Mouse (Mus musculus): ENCODE data around the gene Ptafr. TPM values are rescaled to one million over a fixed set of nuclear protein-coding genes. Genes with fewer than 3 reads are reported as not detected.

Ptafr gene
- polyA plus RNA-seq (2015; fragmentation: Nextera tagmentation; extraction: Ambion mirVana): 1.1 and 1.4 TPM in 2 replicates

- Histone ChIP-seq H3K4me2 (no peak within 1 kb of the TSS), H3K27ac (no peak within 1 kb of the TSS), H3K4me3 (no peak within 1 kb of the TSS), H3K4me1 (peaks cover 6% of the 10 kb centered on the region; the same call in 1 of the 2 replicates), H3K27me3 (no peaks in the 10 kb centered on the region), H3K36me3 (no peaks in the 10 kb centered on the region), H3K9me3 (no peaks in the 10 kb centered on the region), H3K9ac (no peak within 1 kb of the TSS)
- WGBS: 31% methylated on average over 4 of the region's 4 CpGs
- no peak for ATAC-seq (ENCODE audit: insufficient number of reproducible peaks, low FRiP score, low TSS enrichment, low read depth)
Measured at GRCm38 (mm10) chr4:132563965-132564364, at the start of gene Ptafr. Ptafr (plus strand) TSS chr4:132564067.

- Histone ChIP-seq H3K4me1 (peaks cover 18% of the 10 kb centered on the region), H3K9me3 (no peaks in the 10 kb centered on the region), H3K9ac (peak overlapping the region; percentile 35), H3K4me3 (peak overlapping the region; percentile 42), H3K27ac (peak overlapping the region; percentile 82), H3K4me2 (peak overlapping the region; percentile 86), H3K36me3 (no peaks in the 10 kb centered on the region), H3K27me3 (no peaks in the 10 kb centered on the region)
- 1% methylated on average over 21 of the region's 21 CpGs for WGBS
- ATAC-seq (ENCODE audit: insufficient number of reproducible peaks, low FRiP score, low TSS enrichment, low read depth): no peak
Measured at GRCm38 (mm10) chr4:132514555-132515135, 49.2 kb upstream of the Ptafr start.

- WGBS: 17% methylated on average over 22 of the region's 22 CpGs
- peak overlapping the region; percentile 82 for H3K27ac ChIP-seq
- H3K36me3 ChIP-seq: no peaks in the 10 kb centered on the region
- ATAC-seq (ENCODE audit: insufficient number of reproducible peaks, low FRiP score, low TSS enrichment, low read depth): peak; percentile 93
- H3K4me3 ChIP-seq: peak overlapping the region; percentile 42
- no peaks in the 10 kb centered on the region for H3K9me3 ChIP-seq
- H3K9ac ChIP-seq: peak overlapping the region; percentile 35
- H3K27me3 ChIP-seq: no peaks in the 10 kb centered on the region
- H3K4me2 ChIP-seq: peak overlapping the region; percentile 86
- peaks cover 17% of the 10 kb centered on the region for H3K4me1 ChIP-seq
Measured at GRCm38 (mm10) chr4:132515369-132516155, 48.3 kb upstream of the Ptafr start.

- no peak overlapping the region for H3K9ac ChIP-seq
- H3K27ac ChIP-seq: no peak overlapping the region
- no peaks in the 10 kb centered on the region for H3K9me3 ChIP-seq
- H3K4me1 ChIP-seq: peaks cover 12% of the 10 kb centered on the region
- H3K27me3 ChIP-seq: no peaks in the 10 kb centered on the region
- no peak overlapping the region for H3K4me2 ChIP-seq
- WGBS: 79% methylated on average over 8 of the region's 8 CpGs
- H3K4me3 ChIP-seq: no peak overlapping the region
- H3K36me3 ChIP-seq: no peaks in the 10 kb centered on the region
- no peak for ATAC-seq (ENCODE audit: insufficient number of reproducible peaks, low FRiP score, low TSS enrichment, low read depth)
Measured at GRCm38 (mm10) chr4:132518066-132518465, 45.8 kb upstream of the Ptafr start.

GRCm38 (mm10) chr4:132519188-132519587 lies 44.7 kb upstream of the Ptafr start:
- no peak for ATAC-seq (ENCODE audit: insufficient number of reproducible peaks, low FRiP score, low TSS enrichment, low read depth)

GRCm38 (mm10) chr4:132524321-132524741 lies 39.5 kb upstream of the Ptafr start:
- H3K27ac ChIP-seq: peak overlapping the region; percentile 38; the same call in 1 of the 2 replicates
- H3K4me2 ChIP-seq: no peak overlapping the region
- no peak for ATAC-seq (ENCODE audit: insufficient number of reproducible peaks, low FRiP score, low TSS enrichment, low read depth)
- H3K4me3 ChIP-seq: no peak overlapping the region
- H3K9me3 ChIP-seq: no peaks in the 10 kb centered on the region
- WGBS: 28% methylated on average over 11 of the region's 11 CpGs
- no peaks in the 10 kb centered on the region for H3K27me3 ChIP-seq
- H3K4me1 ChIP-seq: peaks cover 8% of the 10 kb centered on the region
- no peaks in the 10 kb centered on the region for H3K36me3 ChIP-seq
- no peak overlapping the region for H3K9ac ChIP-seq

More at GRCm38 (mm10) chr4:132519188-132519587, 44.7 kb upstream of the Ptafr start:
- H3K9ac ChIP-seq: no peak overlapping the region
- no peaks in the 10 kb centered on the region for H3K9me3 ChIP-seq
- no peak overlapping the region for H3K4me3 ChIP-seq
- H3K4me1 ChIP-seq: peaks cover 8% of the 10 kb centered on the region; the same call in 1 of the 2 replicates
- no peaks in the 10 kb centered on the region for H3K36me3 ChIP-seq
- WGBS: 86% methylated on average over 3 of the region's 3 CpGs
- no peaks in the 10 kb centered on the region for H3K27me3 ChIP-seq
- no peak overlapping the region for H3K27ac ChIP-seq
- no peak overlapping the region for H3K4me2 ChIP-seq

GRCm38 (mm10) chr4:132524808-132525207 lies 39.1 kb upstream of the Ptafr start:
- 36% methylated on average over 6 of the region's 6 CpGs for WGBS
- Histone ChIP-seq H3K4me1 (peaks cover 8% of the 10 kb centered on the region), H3K36me3 (peaks cover under 1% of the 10 kb centered on the region; the same call in 1 of the 2 replicates), H3K9ac (no peak overlapping the region), H3K27ac (peak overlapping the region; percentile 38; the same call in 1 of the 2 replicates), H3K9me3 (no peaks in the 10 kb centered on the region), H3K4me3 (no peak overlapping the region), H3K27me3 (no peaks in the 10 kb centered on the region), H3K4me2 (no peak overlapping the region)
- ATAC-seq (ENCODE audit: insufficient number of reproducible peaks, low FRiP score, low TSS enrichment, low read depth): no peak

- Histone ChIP-seq H3K9me3 (no peaks in the 10 kb centered on the region), H3K27ac (no peak overlapping the region), H3K27me3 (no peaks in the 10 kb centered on the region), H3K4me3 (no peak overlapping the region), H3K9ac (no peak overlapping the region), H3K4me2 (no peak overlapping the region), H3K36me3 (peaks cover 12% of the 10 kb centered on the region), H3K4me1 (peaks cover 8% of the 10 kb centered on the region)
- no peak for ATAC-seq (ENCODE audit: insufficient number of reproducible peaks, low FRiP score, low TSS enrichment, low read depth)
- 58% methylated on average over 2 of the region's 2 CpGs for WGBS
Measured at GRCm38 (mm10) chr4:132526678-132527077, 37.2 kb upstream of the Ptafr start.

- no peak overlapping the region for H3K4me2 ChIP-seq
- H3K4me3 ChIP-seq: no peak overlapping the region
- no peaks in the 10 kb centered on the region for H3K27me3 ChIP-seq
- no peak for ATAC-seq (ENCODE audit: insufficient number of reproducible peaks, low FRiP score, low TSS enrichment, low read depth)
- H3K4me1 ChIP-seq: peaks cover 14% of the 10 kb centered on the region
- H3K27ac ChIP-seq: no peak overlapping the region
- WGBS: 86% methylated on average over 8 of the region's 8 CpGs
- peaks cover 12% of the 10 kb centered on the region for H3K36me3 ChIP-seq
- no peak overlapping the region for H3K9ac ChIP-seq
- H3K9me3 ChIP-seq: no peaks in the 10 kb centered on the region
Measured at GRCm38 (mm10) chr4:132527917-132528522, 35.8 kb upstream of the Ptafr start.

- ATAC-seq (ENCODE audit: insufficient number of reproducible peaks, low FRiP score, low TSS enrichment, low read depth): no peak
Measured at GRCm38 (mm10) chr4:132529344-132529743, 34.5 kb upstream of the Ptafr start.

GRCm38 (mm10) chr4:132530033-132530804 lies 33.6 kb upstream of the Ptafr start:
- H3K9ac ChIP-seq: no peak overlapping the region
- H3K36me3 ChIP-seq: peaks cover 12% of the 10 kb centered on the region
- H3K4me1 ChIP-seq: peaks cover 14% of the 10 kb centered on the region
- no peak overlapping the region for H3K27ac ChIP-seq
- H3K4me3 ChIP-seq: no peak overlapping the region
- no peak overlapping the region for H3K4me2 ChIP-seq
- no peak for ATAC-seq (ENCODE audit: insufficient number of reproducible peaks, low FRiP score, low TSS enrichment, low read depth)
- WGBS: 95% methylated on average over 20 of the region's 20 CpGs
- H3K9me3 ChIP-seq: no peaks in the 10 kb centered on the region
- H3K27me3 ChIP-seq: no peaks in the 10 kb centered on the region

More at GRCm38 (mm10) chr4:132529344-132529743, 34.5 kb upstream of the Ptafr start:
- no peak overlapping the region for H3K27ac ChIP-seq
- H3K27me3 ChIP-seq: no peaks in the 10 kb centered on the region
- no peak overlapping the region for H3K9ac ChIP-seq
- H3K36me3 ChIP-seq: peaks cover 12% of the 10 kb centered on the region
- peaks cover 17% of the 10 kb centered on the region for H3K4me1 ChIP-seq
- no peak overlapping the region for H3K4me2 ChIP-seq
- H3K9me3 ChIP-seq: no peaks in the 10 kb centered on the region
- 77% methylated on average over 4 of the region's 4 CpGs for WGBS
- no peak overlapping the region for H3K4me3 ChIP-seq
